Comparison of ENCODE assay signal across 8 mouse cellular contexts in the genomic region with DNA sequence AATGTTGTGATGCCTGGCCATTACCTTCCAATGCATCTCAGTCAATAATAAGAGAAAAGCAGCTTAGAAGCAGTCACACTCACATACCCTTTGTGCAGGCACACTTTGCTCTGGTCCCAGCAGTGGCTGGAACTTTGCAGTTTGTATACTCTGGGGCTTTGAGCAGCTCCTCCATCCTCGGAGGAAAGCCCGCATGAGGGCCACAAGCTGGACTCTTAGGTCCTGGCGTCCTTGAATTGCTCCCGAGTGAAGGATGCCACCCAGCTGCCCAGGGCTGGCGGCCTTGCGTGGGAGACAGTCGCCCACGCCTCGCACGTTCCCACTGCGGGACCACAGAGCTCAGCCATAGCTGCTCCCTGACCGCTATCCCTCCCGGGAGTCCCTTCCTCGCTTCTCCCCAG. TPM values are rescaled to one million over a fixed set of nuclear protein-coding genes. Genes with fewer than 3 reads are reported as not detected.
DNase-seq lines count a peak whose midpoint lies in the region; ATAC-seq and TF ChIP-seq lines count a peak whose summit lies in the region.

No protein-coding gene starts in this region.

- H3K27me3 ChIP-seq in liver, adult 2 months (ENCODE audit: control insufficient read depth, insufficient read depth, low read length) = peaks cover 8% of the 10 kb centered on the region; the same call in 1 of the 2 replicates
- H3K27me3 ChIP-seq in embryonic facial prominence, embryonic 13.5 days = peaks cover 20% of the 10 kb centered on the region
- no peaks in the 10 kb centered on the region for H3K27me3 ChIP-seq in heart, postnatal 0 days (ENCODE audit: control insufficient read depth, insufficient read depth, low read length)
- no peaks in the 10 kb centered on the region for H3K27me3 ChIP-seq in liver, embryonic 14.5 days (ENCODE audit: control insufficient read depth, insufficient read depth, low read length)
- H3K27me3 ChIP-seq in small intestine, adult 2 months (ENCODE audit: control insufficient read depth, insufficient read depth, low read length) = no peaks in the 10 kb centered on the region

- WGBS in liver, adult 2 months = 10% methylated on average over 14 of the region's 14 CpGs
- WGBS in embryonic facial prominence, embryonic 13.5 days = 9% methylated on average over 14 of the region's 14 CpGs
- WGBS in heart, postnatal 0 days = 6% methylated on average over 14 of the region's 14 CpGs
- WGBS in liver, embryonic 14.5 days (ENCODE audit: insufficient replicate concordance) = 14% methylated on average over 14 of the region's 14 CpGs
- WGBS in small intestine, adult 2 months = 11% methylated on average over 14 of the region's 14 CpGs

- H3K4me2 ChIP-seq in embryonic facial prominence, embryonic 13.5 days = peak overlapping the region; percentile 89
- peak overlapping the region; percentile 80 for H3K4me2 ChIP-seq in heart, postnatal 0 days (ENCODE audit: low read depth, low read length)
- peak overlapping the region; percentile 31 for H3K4me2 ChIP-seq in liver, embryonic 14.5 days (ENCODE audit: low read depth)

- H3K79me2 ChIP-seq in liver, adult 2 months (ENCODE audit: control insufficient read depth, insufficient read depth, low read length) = no peaks in the 10 kb centered on the region

- no peak for DNase-seq in liver, adult 2 months (ENCODE audit: extremely low read depth, low read depth, low spot score)
- DNase-seq in liver = no peak
- DNase-seq in heart, postnatal 0 days (ENCODE audit: low spot score) = peak; percentile 24
- DNase-seq in liver, embryonic 14.5 days (ENCODE audit: low read depth in 3 of 3, low spot score in 3 of 3) = no peak
- DNase-seq in thymus, postnatal 10 days (ENCODE audit: low spot score in 2 of 2) = no peak
- no peak for DNase-seq in T-cell, adult 2 months (ENCODE audit: low spot score)

- no peaks in the 10 kb centered on the region for H3K36me3 ChIP-seq in liver, adult 2 months (ENCODE audit: control insufficient read depth, insufficient read depth, low read length)
- no peaks in the 10 kb centered on the region for H3K36me3 ChIP-seq in embryonic facial prominence, embryonic 13.5 days
- no peaks in the 10 kb centered on the region for H3K36me3 ChIP-seq in heart, postnatal 0 days (replicated peaks; ENCODE audit: control insufficient read depth, insufficient read depth, low read length)
- no peaks in the 10 kb centered on the region for H3K36me3 ChIP-seq in liver, embryonic 14.5 days (replicated peaks; ENCODE audit: control insufficient read depth, insufficient read depth, low read depth)
- no peaks in the 10 kb centered on the region for H3K36me3 ChIP-seq in small intestine, adult 2 months (ENCODE audit: control insufficient read depth, insufficient read depth, low read length)

- H3K4me3 ChIP-seq in liver, adult 2 months (ENCODE audit: insufficient read depth, low read depth, low read length) = peak overlapping the region; percentile 65
- H3K4me3 ChIP-seq in embryonic facial prominence, embryonic 13.5 days = peak overlapping the region; percentile 52
- H3K4me3 ChIP-seq in heart, postnatal 0 days (ENCODE audit: low read depth, low read length) = peak overlapping the region; percentile 60
- peak overlapping the region; percentile 34 to 59 for H3K4me3 ChIP-seq in liver, embryonic 14.5 days (ENCODE audit: insufficient read depth in 1 of 2, low read depth in 2 of 2, low read length in 2 of 2)
- H3K4me3 ChIP-seq in small intestine, adult 2 months (ENCODE audit: low read depth, low read length) = peak overlapping the region; percentile 78

- TF ChIP-seq CTCF in liver, adult 2 months (IDR thresholded peaks at IDR 0.05; ENCODE audit: low read depth, low read length) = no peak
- TF ChIP-seq CTCF in heart, postnatal 0 days (IDR thresholded peaks at IDR 0.05; ENCODE audit: low read depth) = no peak
- no peak for TF ChIP-seq CTCF in liver, embryonic 14.5 days (IDR thresholded peaks at IDR 0.05; ENCODE audit: low read depth)
- no peak for TF ChIP-seq CTCF in small intestine, adult 2 months (IDR thresholded peaks at IDR 0.05; ENCODE audit: extremely low read depth, insufficient read length, insufficient replicate concordance, low read depth, low read length)

- H3K4me1 ChIP-seq in liver, adult 2 months (ENCODE audit: control insufficient read depth, insufficient read depth, low read length) = no peaks in the 10 kb centered on the region
- peaks cover 8% of the 10 kb centered on the region for H3K4me1 ChIP-seq in embryonic facial prominence, embryonic 13.5 days
- H3K4me1 ChIP-seq in heart, postnatal 0 days (ENCODE audit: control insufficient read depth, insufficient read depth) = peaks cover 5% of the 10 kb centered on the region; the same call in 1 of the 2 replicates
- no peaks in the 10 kb centered on the region; a peak in 1 of 4 replicates for H3K4me1 ChIP-seq in liver, embryonic 14.5 days (replicated peaks; ENCODE audit: control insufficient read depth in 2 of 2, insufficient read depth in 2 of 2, low read length in 1 of 2)
- H3K4me1 ChIP-seq in small intestine, adult 2 months (ENCODE audit: control insufficient read depth, insufficient read depth, insufficient read length, low read length) = no peaks in the 10 kb centered on the region; the same call in 1 of the 2 replicates

- ATAC-seq in embryonic facial prominence, embryonic 13.5 days (ENCODE audit: insufficient number of reproducible peaks, insufficient read depth, low FRiP score, low TSS enrichment, low read depth) = no peak
- peak; percentile 10; the same call in 1 of the 2 replicates for ATAC-seq in heart, postnatal 0 days (ENCODE audit: insufficient read depth, low read depth)
- ATAC-seq in liver, embryonic 14.5 days (ENCODE audit: insufficient read depth) = no peak

- H3K27ac ChIP-seq in liver, adult 2 months (replicated peaks; ENCODE audit: insufficient read depth, low read depth, low read length) = no peak overlapping the region; the same call in 1 of the 2 replicates
- no peak overlapping the region for H3K27ac ChIP-seq in embryonic facial prominence, embryonic 13.5 days
- H3K27ac ChIP-seq in heart, postnatal 0 days (ENCODE audit: low read depth) = peak overlapping the region; percentile 72
- no peak overlapping the region for H3K27ac ChIP-seq in liver, embryonic 14.5 days
- H3K27ac ChIP-seq in small intestine, adult 2 months (ENCODE audit: insufficient read depth, low read depth, low read length) = peak overlapping the region; percentile 87

- TF ChIP-seq POLR2A in liver, adult 2 months (IDR thresholded peaks at IDR 0.05; ENCODE audit: extremely low read depth, insufficient read depth, low read length) = no peak
- TF ChIP-seq POLR2A in small intestine, adult 2 months (IDR thresholded peaks at IDR 0.05; ENCODE audit: low read depth, low read length) = no peak

- peak overlapping the region; percentile 58; the same call in 1 of the 2 replicates for H3K9ac ChIP-seq in liver, adult 2 months (ENCODE audit: low read depth, low read length)
- peak overlapping the region; percentile 74 for H3K9ac ChIP-seq in embryonic facial prominence, embryonic 13.5 days
- H3K9ac ChIP-seq in heart, postnatal 0 days (replicated peaks; ENCODE audit: low read depth, low read length) = peak overlapping the region; percentile 67
- no peak overlapping the region for H3K9ac ChIP-seq in liver, embryonic 14.5 days (replicated peaks)

- TF ChIP-seq EP300 in heart, postnatal 0 days (IDR thresholded peaks at IDR 0.05; ENCODE audit: low read depth) = no peak
- TF ChIP-seq EP300 in liver, embryonic 14.5 days (IDR thresholded peaks at IDR 0.05; ENCODE audit: low read depth) = no peak

- H3K9me3 ChIP-seq in embryonic facial prominence, embryonic 13.5 days = no peaks in the 10 kb centered on the region
- H3K9me3 ChIP-seq in heart, postnatal 0 days (replicated peaks; ENCODE audit: control insufficient read depth, low read length) = no peaks in the 10 kb centered on the region
- no peaks in the 10 kb centered on the region for H3K9me3 ChIP-seq in liver, embryonic 14.5 days (ENCODE audit: control insufficient read depth, low read length)

RNA-seq across cellular contexts. Expression of gene Gucy1a1, which starts 0.9 kb away (rescaled TPM):
- 4.6 and 5.9 TPM in 2 replicates for total RNA-seq in liver, adult 2 months (2014; rRNA removed)
- 1.4 and 2.7 TPM in 2 replicates for polyA plus RNA-seq in liver, adult 2 months (2012; rRNA removed)
- 5.7 and 6.7 TPM in 2 replicates for polyA plus RNA-seq in embryonic facial prominence, embryonic 13.5 days (2015; fragmentation: Nextera tagmentation; extraction: Ambion mirVana)
- 23.3 and 28.7 TPM in 2 replicates for total RNA-seq in heart, postnatal 0 days (2014; rRNA removed; ENCODE audit: low replicate concordance)
- 24.6 and 25.7 TPM in 2 replicates for polyA plus RNA-seq in heart, postnatal 0 days (2015; fragmentation: Nextera tagmentation; extraction: Ambion mirVana)
- polyA plus RNA-seq in liver, embryonic 14.5 days (2012; rRNA removed) = 2.1 and 2.6 TPM in 2 replicates
- polyA plus RNA-seq in liver, embryonic 14.5 days (2014; fragmentation: Nextera tagmentation; extraction: Ambion mirVana) = 4.7 and 5.1 TPM in 2 replicates
- polyA plus RNA-seq in small intestine, adult 2 months (2012; rRNA removed) = 2.0 and 3.6 TPM in 2 replicates

Comparison
In these comparisons a context has a peak if more than half of its experiments do, and no peak if none do; other contexts are left out.
1. H3K27ac ChIP-seq: peak in heart, postnatal 0 days (single experiment) and small intestine, adult 2 months (single experiment); none in liver, adult 2 months (single experiment), embryonic facial prominence, embryonic 13.5 days (single experiment) and liver, embryonic 14.5 days (single experiment).
2. H3K4me2 ChIP-seq: peak in every context shown above with its lines; median percentile 89 in embryonic facial prominence, embryonic 13.5 days; 80 in heart, postnatal 0 days; 31 in liver, embryonic 14.5 days.
3. Peak in every context shown above with its lines, with median percentiles within 50 percentile points of each other: H3K4me3 ChIP-seq.